Comparison of ENCODE assay signal across 8 mouse cellular contexts in genomic region chr7:35025409-35026275, GRCm38 (mm10). TPM values are rescaled to one million over a fixed set of nuclear protein-coding genes. Genes with fewer than 3 reads are reported as not detected.
DNase-seq lines count a peak whose midpoint lies in the region; ATAC-seq lines count a peak whose summit lies in the region.

No protein-coding gene starts in this region.

- no peak overlapping the region for H3K4me2 ChIP-seq in intestine, embryonic 14.5 days (ENCODE audit: low read length)
- no peak overlapping the region for H3K4me2 ChIP-seq in intestine, embryonic 16.5 days (ENCODE audit: low read depth, low read length)
- no peak overlapping the region for H3K4me2 ChIP-seq in limb, embryonic 11.5 days (ENCODE audit: low read depth, severe bottlenecking)
- no peak overlapping the region for H3K4me2 ChIP-seq in midbrain, embryonic 13.5 days (replicated peaks)

- H3K4me3 ChIP-seq in intestine, embryonic 14.5 days (ENCODE audit: low read depth, low read length): no peak overlapping the region
- H3K4me3 ChIP-seq in intestine, embryonic 16.5 days (ENCODE audit: low read length): no peak overlapping the region
- no peak overlapping the region for H3K4me3 ChIP-seq in limb, embryonic 11.5 days (ENCODE audit: low read depth, low read length)
- no peak overlapping the region for H3K4me3 ChIP-seq in midbrain, embryonic 13.5 days (replicated peaks)

- H3K9ac ChIP-seq in intestine, embryonic 14.5 days (ENCODE audit: low read length): no peak overlapping the region
- no peak overlapping the region for H3K9ac ChIP-seq in intestine, embryonic 16.5 days (ENCODE audit: low read depth, low read length)
- H3K9ac ChIP-seq in limb, embryonic 11.5 days (ENCODE audit: low read length): no peak overlapping the region
- H3K9ac ChIP-seq in midbrain, embryonic 13.5 days (replicated peaks): no peak overlapping the region

- no peak overlapping the region for H3K27ac ChIP-seq in intestine, embryonic 14.5 days (ENCODE audit: low read depth)
- no peak overlapping the region for H3K27ac ChIP-seq in intestine, embryonic 16.5 days (ENCODE audit: low read length)
- H3K27ac ChIP-seq in limb, embryonic 11.5 days (replicated peaks; ENCODE audit: low read depth, low read length): no peak overlapping the region
- H3K27ac ChIP-seq in midbrain, embryonic 13.5 days: no peak overlapping the region

- H3K4me1 ChIP-seq in intestine, embryonic 14.5 days (replicated peaks; ENCODE audit: control insufficient read depth, insufficient read depth, low read length): no peaks in the 10 kb centered on the region
- peaks cover 22% of the 10 kb centered on the region for H3K4me1 ChIP-seq in intestine, embryonic 16.5 days (ENCODE audit: control insufficient read depth, insufficient read depth, low read length)
- no peaks in the 10 kb centered on the region for H3K4me1 ChIP-seq in limb, embryonic 11.5 days (ENCODE audit: control insufficient read depth, insufficient read depth, low read length)
- peaks cover 6% of the 10 kb centered on the region; the same call in 1 of the 2 replicates for H3K4me1 ChIP-seq in midbrain, embryonic 13.5 days (replicated peaks)

- 52% methylated on average over 5 of the region's 5 CpGs for WGBS in intestine, embryonic 14.5 days
- WGBS in intestine, embryonic 16.5 days: 53% methylated on average over 5 of the region's 5 CpGs
- 47% methylated on average over 5 of the region's 5 CpGs for WGBS in limb, embryonic 11.5 days
- WGBS in midbrain, embryonic 13.5 days: 44% methylated on average over 5 of the region's 5 CpGs

- peak; percentile 93 for DNase-seq in intestine, embryonic 14.5 days (ENCODE audit: low spot score)
- peak; percentile 81 for DNase-seq in embryo, embryonic 10.5 days (ENCODE audit: low spot score)
- peak; percentile 42 to 70 for DNase-seq in gastrocnemius, postnatal 4 days (ENCODE audit: low spot score in 2 of 2)
- peak; percentile 87 for DNase-seq in kidney, adult 18-20 months
- DNase-seq in limb, embryonic 11.5 days (ENCODE audit: low spot score): peak; percentile 89
- peak; percentile 57 for DNase-seq in spleen, adult 12 weeks (ENCODE audit: low spot score)

- no peaks in the 10 kb centered on the region for H3K9me3 ChIP-seq in intestine, embryonic 14.5 days (ENCODE audit: control insufficient read depth, low read length)
- no peaks in the 10 kb centered on the region for H3K9me3 ChIP-seq in intestine, embryonic 16.5 days (ENCODE audit: control insufficient read depth, low read length)
- no peaks in the 10 kb centered on the region for H3K9me3 ChIP-seq in limb, embryonic 11.5 days (ENCODE audit: control insufficient read depth, low read length)
- H3K9me3 ChIP-seq in midbrain, embryonic 13.5 days: no peaks in the 10 kb centered on the region

- peaks cover 4% of the 10 kb centered on the region; the same call in 1 of the 2 replicates for H3K36me3 ChIP-seq in intestine, embryonic 14.5 days (ENCODE audit: control insufficient read depth, insufficient read depth, low read length)
- H3K36me3 ChIP-seq in intestine, embryonic 16.5 days (ENCODE audit: control insufficient read depth, insufficient read depth, low read length): no peaks in the 10 kb centered on the region
- no peaks in the 10 kb centered on the region for H3K36me3 ChIP-seq in limb, embryonic 11.5 days (ENCODE audit: control insufficient read depth, insufficient read depth, low read length)
- 0 out of 2 replicates have a peak, but pooled peaks cover 5% of the 10 kb centered on the region for H3K36me3 ChIP-seq in midbrain, embryonic 13.5 days

- ATAC-seq in intestine, embryonic 14.5 days (replicated peaks; ENCODE audit: low FRiP score, low TSS enrichment, low read depth): peak; percentile 24
- no peak for ATAC-seq in intestine, embryonic 16.5 days
- ATAC-seq in limb, embryonic 11.5 days (ENCODE audit: insufficient number of reproducible peaks, low FRiP score, low TSS enrichment, low read depth): peak; percentile 61; the same call in 1 of the 2 replicates
- ATAC-seq in midbrain, embryonic 13.5 days: peak; percentile 80

- H3K27me3 ChIP-seq in intestine, embryonic 14.5 days (replicated peaks; ENCODE audit: control insufficient read depth, insufficient read depth, low read length): no peaks in the 10 kb centered on the region
- H3K27me3 ChIP-seq in intestine, embryonic 16.5 days (replicated peaks; ENCODE audit: control insufficient read depth, insufficient read depth, low read length): no peaks in the 10 kb centered on the region
- no peaks in the 10 kb centered on the region for H3K27me3 ChIP-seq in limb, embryonic 11.5 days (ENCODE audit: control insufficient read depth, insufficient read depth, low read length)
- H3K27me3 ChIP-seq in midbrain, embryonic 13.5 days: no peaks in the 10 kb centered on the region

RNA-seq across cellular contexts. Expression of gene Cebpg, which starts 30.7 kb away (rescaled TPM):
- polyA plus RNA-seq in intestine, embryonic 14.5 days (2014; fragmentation: Nextera tagmentation; extraction: Ambion mirVana): 33.7 and 36.3 TPM in 2 replicates
- polyA plus RNA-seq in intestine, embryonic 16.5 days (2015; fragmentation: Nextera tagmentation; extraction: Ambion mirVana): 43.4 and 46.4 TPM in 2 replicates
- 10 to 100 TPM; 23.0 to 24.8 TPM for total RNA-seq in gastrocnemius, postnatal 4 days (2021)
- polyA plus RNA-seq in limb, embryonic 11.5 days (2014; fragmentation: Nextera tagmentation; extraction: Ambion mirVana): 38.1 and 39.6 TPM in 2 replicates
- polyA plus RNA-seq in midbrain, embryonic 13.5 days (2015; fragmentation: Nextera tagmentation; extraction: Ambion mirVana): 42.4 and 46.1 TPM in 2 replicates
